7 mouse cellular contexts compared by ENCODE assay signal in the genomic region with DNA sequence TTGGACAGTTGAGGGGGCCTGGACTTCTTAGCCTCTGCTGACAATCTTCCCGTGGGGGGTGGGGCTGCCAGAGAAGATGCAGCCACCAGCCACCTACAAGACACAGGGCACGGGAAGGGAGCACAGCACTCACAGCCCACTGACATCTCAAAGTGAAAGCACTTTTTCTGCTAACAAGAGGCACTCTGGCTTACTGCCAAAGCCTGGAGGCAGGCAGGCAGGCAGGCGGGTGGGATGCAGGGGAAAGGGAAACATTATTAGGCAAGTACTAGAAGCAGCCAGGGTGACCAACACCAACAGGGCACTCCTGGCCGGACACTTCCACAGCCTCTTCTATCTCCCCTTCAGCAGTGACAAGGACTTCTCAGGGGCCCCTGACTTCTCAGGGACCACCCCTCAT. TPM values are rescaled to one million over a fixed set of nuclear protein-coding genes. Genes with fewer than 3 reads are reported as not detected.
DNase-seq lines count a peak whose midpoint lies in the region; ATAC-seq and TF ChIP-seq lines count a peak whose summit lies in the region.

No protein-coding gene starts in this region.

- H3K4me1 ChIP-seq in forebrain, embryonic 14.5 days (ENCODE audit: control insufficient read depth, insufficient read depth, low read length), result peaks cover 23% of the 10 kb centered on the region
- peaks cover 18% of the 10 kb centered on the region for H3K4me1 ChIP-seq in hindbrain, embryonic 12.5 days
- H3K4me1 ChIP-seq in small intestine, adult 2 months (ENCODE audit: control insufficient read depth, insufficient read depth, insufficient read length, low read length), result peaks cover 6% of the 10 kb centered on the region; the same call in 1 of the 2 replicates

- no peak for TF ChIP-seq POLR2A in small intestine, adult 2 months (IDR thresholded peaks at IDR 0.05; ENCODE audit: low read depth, low read length)

- peak overlapping the region; percentile 4 for H3K4me3 ChIP-seq in forebrain, embryonic 14.5 days (ENCODE audit: low read depth, low read length)
- H3K4me3 ChIP-seq in hindbrain, embryonic 12.5 days, result no peak overlapping the region
- peak overlapping the region; percentile 24; the same call in 1 of the 2 replicates for H3K4me3 ChIP-seq in small intestine, adult 2 months (ENCODE audit: low read depth, low read length)

- ATAC-seq in forebrain, embryonic 14.5 days, result peak; percentile 67
- ATAC-seq in hindbrain, embryonic 12.5 days (ENCODE audit: low FRiP score), result peak; percentile 58

- H3K36me3 ChIP-seq in forebrain, embryonic 14.5 days (ENCODE audit: control insufficient read depth, insufficient read depth, low read length), result peaks cover 9% of the 10 kb centered on the region; the same call in 1 of the 2 replicates
- H3K36me3 ChIP-seq in hindbrain, embryonic 12.5 days, result no peaks in the 10 kb centered on the region
- no peaks in the 10 kb centered on the region for H3K36me3 ChIP-seq in small intestine, adult 2 months (ENCODE audit: control insufficient read depth, insufficient read depth, low read length)

- peak overlapping the region; percentile 75 for H3K4me2 ChIP-seq in forebrain, embryonic 14.5 days (ENCODE audit: low read length)
- no peak overlapping the region; the same call in 1 of the 2 replicates for H3K4me2 ChIP-seq in hindbrain, embryonic 12.5 days (replicated peaks)

- H3K9ac ChIP-seq in forebrain, embryonic 14.5 days (ENCODE audit: low read length), result peak overlapping the region; percentile 48
- H3K9ac ChIP-seq in hindbrain, embryonic 12.5 days, result no peak overlapping the region

- no peaks in the 10 kb centered on the region for H3K9me3 ChIP-seq in forebrain, embryonic 14.5 days (replicated peaks; ENCODE audit: control insufficient read depth, low read length)
- no peaks in the 10 kb centered on the region for H3K9me3 ChIP-seq in hindbrain, embryonic 12.5 days (replicated peaks)

- H3K27ac ChIP-seq in forebrain, embryonic 14.5 days (ENCODE audit: low read depth, low read length), result peak overlapping the region; percentile 65; the same call in 1 of the 2 replicates
- 0 out of 2 replicates have a peak overlapping the region, but pooled peaks have one; percentile 30 for H3K27ac ChIP-seq in hindbrain, embryonic 12.5 days
- H3K27ac ChIP-seq in small intestine, adult 2 months (ENCODE audit: insufficient read depth, low read depth, low read length), result peak overlapping the region; percentile 6; the same call in 1 of the 2 replicates

- TF ChIP-seq CTCF in small intestine, adult 2 months (IDR thresholded peaks at IDR 0.05; ENCODE audit: extremely low read depth, insufficient read length, insufficient replicate concordance, low read depth, low read length), result no peak

- peak; percentile 22 for DNase-seq in MN1 (ENCODE audit: low spot score)
- peak; percentile 20 to 35 for DNase-seq in adrenal gland, adult 18-20 months (ENCODE audit: low spot score in 2 of 2)
- peak; percentile 92 for DNase-seq in forebrain, embryonic 14.5 days (ENCODE audit: low spot score)
- peak; percentile 47 to 76 for DNase-seq in layer of hippocampus, postnatal 14 days (ENCODE audit: low spot score in 2 of 2)
- peak; percentile 64 to 76 for DNase-seq in lung, postnatal 4 days

- H3K27me3 ChIP-seq in forebrain, embryonic 14.5 days (replicated peaks; ENCODE audit: control insufficient read depth, insufficient read depth, low read length), result no peaks in the 10 kb centered on the region
- H3K27me3 ChIP-seq in hindbrain, embryonic 12.5 days, result no peaks in the 10 kb centered on the region
- H3K27me3 ChIP-seq in small intestine, adult 2 months (ENCODE audit: control insufficient read depth, insufficient read depth, low read length), result peaks cover 11% of the 10 kb centered on the region

- 4% methylated on average over 4 of the region's 4 CpGs for WGBS in forebrain, embryonic 14.5 days
- 34% methylated on average over 4 of the region's 4 CpGs for WGBS in hindbrain, embryonic 12.5 days
- 19% methylated on average over 4 of the region's 4 CpGs for WGBS in small intestine, adult 2 months

RNA-seq across cellular contexts. Expression of gene Rnf180, which starts 2.8 kb away (rescaled TPM):
- total RNA-seq in adrenal gland, adult 18-20 months (2021), result 10 to 100 TPM in 1 of 2 experiments, 1 to 10 TPM in 1; 6.5 to 18.4 TPM
- 35.6 and 42.2 TPM in 2 replicates for polyA plus RNA-seq in forebrain, embryonic 14.5 days (2014; fragmentation: Nextera tagmentation; extraction: Ambion mirVana)
- 16.4 and 18.2 TPM in 2 replicates for polyA plus RNA-seq in hindbrain, embryonic 12.5 days (2016; fragmentation: Nextera tagmentation; extraction: Ambion mirVana)
- 10 to 100 TPM; 20.3 to 21.0 TPM for total RNA-seq in layer of hippocampus, postnatal 14 days (2021)
- 0.23 TPM in 2 replicates for polyA plus RNA-seq in small intestine, adult 2 months (2012; rRNA removed)

Comparison
In these comparisons a context has a peak if more than half of its experiments do, and no peak if none do; other contexts are left out.
1. DNase-seq: peak in every context shown above with its lines; median percentile 92 in forebrain, embryonic 14.5 days; 70 in lung, postnatal 4 days; 62 in layer of hippocampus, postnatal 14 days; 28 in adrenal gland, adult 18-20 months; 22 in MN1.
2. H3K27ac ChIP-seq: peak in every context shown above with its lines; median percentile 65 in forebrain, embryonic 14.5 days; 30 in hindbrain, embryonic 12.5 days; 6 in small intestine, adult 2 months.
3. RNA of gene Rnf180, which starts 2.8 kb away (polyA plus RNA-seq): 35.6 to 42.2 TPM in forebrain, embryonic 14.5 days and 16.4 to 18.2 TPM in hindbrain, embryonic 12.5 days; 0.23 TPM in small intestine, adult 2 months; every median in the first group is over 10 times any median in the second.